Mouse (Mus musculus) E14TG2a.4 (cell line): Measurements from ENCODE around the gene Tlk2.

ENCODE experiments used
- H3K27me3 ChIP-seq: 2 replicates; pipeline ENCODE4 v1.6.1; 2014; ENCODE audit warnings: low read length, control low read depth; ENCODE audit not compliant: insufficient read depth
- H3K36me3 ChIP-seq: 2 replicates; pipeline ENCODE4 v1.6.1; 2014; ENCODE audit warnings: low read length, control low read depth; ENCODE audit not compliant: insufficient read depth
- H3K4me1 ChIP-seq: replicated peaks from 2 replicates; pipeline ENCODE4 v1.6.1; 2014; ENCODE audit warnings: low read depth, low read length, control low read depth
- H3K4me3 ChIP-seq: replicated peaks from 2 replicates; pipeline ENCODE4 v1.5.1; 2014; ENCODE audit warnings: mild to moderate bottlenecking, low read length
- H3K9me3 ChIP-seq: 2 replicates; pipeline ENCODE4 v1.6.1; 2014; ENCODE audit warnings: low read length, control low read depth
- CTCF ChIP-seq: conservative IDR thresholded peaks from 2 replicates; pipeline ENCODE4 v1.5.1; 2014; ENCODE audit warnings: low read length
- NANOG ChIP-seq: IDR thresholded peaks from 2 replicates; pipeline ENCODE4 v1.6.1; 2014; ENCODE audit warnings: borderline replicate concordance, low read length, mixed read lengths
- POU5F1 ChIP-seq: IDR thresholded peaks from 2 replicates; pipeline ENCODE4 v1.6.1; 2014; ENCODE audit warnings: low read length, borderline replicate concordance

The Tlk2 gene

DNA sequence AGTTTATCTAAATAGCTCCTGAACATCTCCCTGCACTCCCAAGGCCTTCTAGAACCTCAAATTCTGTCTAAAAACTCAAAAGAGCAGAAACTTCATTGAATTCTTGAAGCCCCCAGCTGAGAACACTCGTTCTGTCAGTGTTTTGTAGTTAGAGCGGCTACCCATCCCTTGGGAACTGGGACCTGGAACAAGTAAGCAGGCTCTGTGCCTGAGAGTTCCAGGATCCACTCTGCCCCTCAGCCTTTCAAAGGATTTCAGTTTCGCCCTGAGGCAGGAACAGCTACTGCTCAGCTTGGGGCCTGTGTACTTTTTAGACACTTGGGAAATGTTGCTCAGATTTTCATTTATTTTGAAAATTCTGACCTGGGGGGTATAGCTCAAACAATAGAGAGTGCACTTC is 32.0 kb upstream of the Tlk2 start, which contains the start of gene Gm10842:
Gene Gm10842 (plus strand): TSS at position 301 of the 400 bp plus-strand sequence.
- no peak within 1 kb of the TSS for H3K4me3 ChIP-seq
- peaks cover 8% of the 10 kb centered on the region for H3K36me3 ChIP-seq
- H3K9me3 ChIP-seq, result no peaks in the 10 kb centered on the region
- H3K27me3 ChIP-seq, result no peaks in the 10 kb centered on the region
- peaks cover 26% of the 10 kb centered on the region for H3K4me1 ChIP-seq
- no peak for TF ChIP-seq POU5F1
- no peak for TF ChIP-seq CTCF
- TF ChIP-seq NANOG, result no peak

DNA sequence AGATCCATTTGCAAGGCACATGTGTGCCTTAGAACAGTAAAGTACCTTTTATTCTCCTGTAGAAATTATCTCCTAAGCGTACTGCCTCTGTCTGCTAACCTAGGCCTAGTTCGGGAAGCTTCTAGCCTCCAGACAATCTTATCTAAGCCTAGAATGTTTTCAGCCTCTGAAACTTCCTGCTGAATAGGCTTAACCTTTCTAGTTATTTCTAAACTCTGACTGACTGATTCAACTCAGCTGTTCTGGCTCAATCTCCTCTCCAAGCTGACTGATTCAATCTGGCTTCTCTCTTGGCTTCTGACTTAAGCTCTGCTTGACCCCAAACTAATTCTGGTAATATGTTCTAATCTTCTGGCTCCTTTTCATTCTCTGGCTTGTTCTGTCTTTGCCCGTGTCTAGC is 29.3 kb upstream of the Tlk2 start:
- Histone ChIP-seq H3K4me3 (no peak overlapping the region), H3K36me3 (no peaks in the 10 kb centered on the region), H3K27me3 (no peaks in the 10 kb centered on the region), H3K9me3 (no peaks in the 10 kb centered on the region), H3K4me1 (peaks cover 47% of the 10 kb centered on the region)
- TF ChIP-seq NANOG (no peak), POU5F1 (no peak), CTCF (no peak)

DNA sequence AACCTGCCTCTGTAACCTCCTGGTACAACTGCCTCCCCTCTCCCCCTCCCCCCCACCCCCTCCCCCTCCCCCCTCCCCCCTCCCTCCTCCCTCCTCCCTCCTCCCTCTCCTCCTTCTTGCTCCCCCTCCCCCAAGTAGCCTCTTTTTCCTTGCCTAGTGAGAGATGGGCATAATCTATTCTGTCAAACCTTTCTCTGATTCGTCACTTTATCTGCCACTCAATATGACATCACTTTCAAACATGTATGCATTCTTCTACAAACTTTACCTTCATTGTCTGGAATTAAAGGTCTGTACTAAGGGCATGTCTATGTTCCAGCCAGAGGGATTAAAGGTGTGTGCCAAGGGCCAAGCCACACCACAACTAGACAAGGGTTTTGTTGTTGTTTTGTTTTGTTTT is 28.8 kb upstream of the Tlk2 start:
- no peaks in the 10 kb centered on the region for H3K36me3 ChIP-seq
- no peaks in the 10 kb centered on the region for H3K9me3 ChIP-seq
- H3K4me3 ChIP-seq, result no peak overlapping the region
- H3K27me3 ChIP-seq, result 0 out of 2 replicates have a peak, but pooled peaks cover 3% of the 10 kb centered on the region
- TF ChIP-seq CTCF (no peak), POU5F1 (no peak)
- peaks cover 50% of the 10 kb centered on the region for H3K4me1 ChIP-seq

DNA sequence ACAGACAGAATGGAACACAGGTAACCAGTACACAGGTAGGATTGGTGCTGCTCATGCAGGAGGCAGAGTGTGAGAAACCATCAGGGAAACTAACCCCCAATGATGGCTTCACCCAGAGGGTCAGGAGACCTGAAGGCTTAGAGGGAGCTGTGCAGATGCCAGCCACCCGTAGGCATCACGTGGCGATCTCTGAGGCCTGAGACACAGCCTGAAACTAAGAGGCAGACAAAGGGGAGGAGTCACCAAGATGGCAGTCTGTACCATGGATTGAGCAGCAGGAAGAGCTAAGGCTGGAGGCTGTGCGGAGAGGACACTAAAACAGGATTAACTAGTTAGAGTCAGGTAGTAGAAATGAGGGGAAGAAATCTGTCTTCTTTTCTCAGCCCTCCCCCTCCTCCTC is 27.9 kb upstream of the Tlk2 start:
- 0 out of 2 replicates have a peak, but pooled peaks cover 3% of the 10 kb centered on the region for H3K27me3 ChIP-seq
- TF ChIP-seq POU5F1 (no peak), CTCF (no peak), NANOG (no peak)
- H3K9me3 ChIP-seq, result no peaks in the 10 kb centered on the region

DNA sequence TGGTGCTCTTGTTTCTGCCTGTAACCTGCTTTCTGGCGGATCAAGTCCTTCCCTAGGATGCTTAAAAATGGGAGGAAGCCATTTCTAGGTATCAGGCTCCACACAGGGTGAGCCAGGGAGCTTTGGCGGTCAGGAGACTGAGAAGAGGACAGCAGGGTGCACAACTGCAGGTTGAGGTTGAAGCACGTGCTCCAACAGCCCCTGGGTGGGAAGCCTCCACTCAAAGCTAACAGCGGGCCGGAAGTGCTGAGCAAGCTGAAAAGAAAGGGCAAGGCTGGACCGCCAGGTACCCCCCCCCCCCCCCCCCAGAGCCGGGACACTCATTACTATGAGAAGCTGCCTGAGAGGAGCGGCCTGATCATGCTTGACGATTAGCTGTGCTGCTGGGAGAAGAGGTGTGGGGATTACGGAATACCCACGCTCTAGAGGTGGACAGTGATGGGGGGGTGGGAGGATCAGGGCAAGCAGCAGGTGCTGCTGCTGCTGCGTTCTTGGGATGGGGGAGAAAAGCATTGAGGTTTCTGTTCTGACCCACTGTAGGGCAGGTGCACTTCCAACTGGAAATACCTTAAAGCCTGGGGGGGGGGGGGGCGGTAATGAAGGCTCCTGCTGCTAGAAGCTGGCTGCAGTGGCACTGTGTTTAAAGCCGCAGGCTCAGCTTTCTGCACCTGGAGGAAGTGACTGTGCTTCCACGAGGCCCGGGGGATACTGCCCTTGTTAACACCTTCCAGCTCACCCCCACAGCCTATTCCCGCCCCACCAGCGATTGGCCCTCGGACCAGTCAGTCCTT is 27.2 kb upstream of the Tlk2 start:
- Histone ChIP-seq H3K27me3 (0 out of 2 replicates have a peak, but pooled peaks cover 3% of the 10 kb centered on the region), H3K4me1 (peaks cover 66% of the 10 kb centered on the region), H3K4me3 (peak overlapping the region; percentile 3; the same call in 1 of the 2 replicates), H3K9me3 (no peaks in the 10 kb centered on the region), H3K36me3 (no peaks in the 10 kb centered on the region)
- TF ChIP-seq POU5F1 (no peak), CTCF (no peak)

More for the DNA sequence above, 27.9 kb upstream of the Tlk2 start:
- no peaks in the 10 kb centered on the region for H3K36me3 ChIP-seq
- H3K4me3 ChIP-seq, result 0 out of 2 replicates have a peak overlapping the region, but pooled peaks have one; percentile 3
- peaks cover 58% of the 10 kb centered on the region for H3K4me1 ChIP-seq

DNA sequence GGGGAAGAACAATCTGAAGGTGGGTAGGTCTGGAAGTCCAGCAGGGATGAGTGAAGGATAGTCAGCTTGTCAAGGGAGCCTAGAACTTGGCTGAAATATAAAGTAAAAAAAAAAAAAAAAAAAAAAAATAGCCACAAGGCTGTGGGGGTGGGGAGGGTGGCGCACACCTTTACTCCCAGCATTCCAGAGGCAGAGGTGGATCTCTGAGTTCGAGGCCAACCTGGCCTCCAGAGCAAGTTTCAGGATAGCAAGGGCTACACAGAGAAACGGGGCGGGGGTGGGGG is 26.6 kb upstream of the Tlk2 start:
- Histone ChIP-seq H3K9me3 (no peaks in the 10 kb centered on the region), H3K36me3 (no peaks in the 10 kb centered on the region), H3K4me3 (0 out of 2 replicates have a peak overlapping the region, but pooled peaks have one; percentile 3), H3K27me3 (0 out of 2 replicates have a peak, but pooled peaks cover 3% of the 10 kb centered on the region), H3K4me1 (peaks cover 71% of the 10 kb centered on the region)
- TF ChIP-seq NANOG (no peak), POU5F1 (no peak), CTCF (no peak)

DNA sequence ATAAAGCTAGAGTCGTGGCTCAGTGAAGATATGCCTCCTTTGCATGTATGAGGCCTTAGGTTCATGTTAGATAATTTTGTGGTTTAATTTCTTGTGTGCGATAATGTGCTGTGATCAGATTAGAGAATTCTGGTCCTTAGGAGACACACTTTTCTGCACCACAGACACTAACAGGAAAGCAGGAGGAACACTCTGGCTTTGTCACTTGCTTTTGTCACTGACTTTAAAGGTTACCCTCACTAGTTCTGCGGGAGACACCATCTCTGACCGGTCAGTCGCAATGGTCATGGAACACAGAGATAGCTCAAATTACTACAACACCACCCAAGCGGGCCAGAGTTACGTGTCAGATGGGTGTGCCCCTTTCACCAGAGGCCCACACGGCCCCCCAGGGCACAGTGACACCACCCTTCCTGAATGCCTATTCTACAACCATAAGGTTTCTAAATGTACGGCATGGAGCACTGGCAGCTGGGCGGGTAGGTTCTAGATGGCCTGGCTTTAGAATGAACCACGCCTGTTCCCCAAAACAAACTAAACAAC is 26.2 kb upstream of the Tlk2 start:
- peaks cover 76% of the 10 kb centered on the region for H3K4me1 ChIP-seq
- no peaks in the 10 kb centered on the region for H3K9me3 ChIP-seq
- H3K27me3 ChIP-seq, result 0 out of 2 replicates have a peak, but pooled peaks cover 3% of the 10 kb centered on the region
- peak overlapping the region; percentile 26; the same call in 1 of the 2 replicates for H3K4me3 ChIP-seq
- TF ChIP-seq NANOG (no peak), CTCF (no peak), POU5F1 (no peak)
- no peaks in the 10 kb centered on the region for H3K36me3 ChIP-seq

DNA sequence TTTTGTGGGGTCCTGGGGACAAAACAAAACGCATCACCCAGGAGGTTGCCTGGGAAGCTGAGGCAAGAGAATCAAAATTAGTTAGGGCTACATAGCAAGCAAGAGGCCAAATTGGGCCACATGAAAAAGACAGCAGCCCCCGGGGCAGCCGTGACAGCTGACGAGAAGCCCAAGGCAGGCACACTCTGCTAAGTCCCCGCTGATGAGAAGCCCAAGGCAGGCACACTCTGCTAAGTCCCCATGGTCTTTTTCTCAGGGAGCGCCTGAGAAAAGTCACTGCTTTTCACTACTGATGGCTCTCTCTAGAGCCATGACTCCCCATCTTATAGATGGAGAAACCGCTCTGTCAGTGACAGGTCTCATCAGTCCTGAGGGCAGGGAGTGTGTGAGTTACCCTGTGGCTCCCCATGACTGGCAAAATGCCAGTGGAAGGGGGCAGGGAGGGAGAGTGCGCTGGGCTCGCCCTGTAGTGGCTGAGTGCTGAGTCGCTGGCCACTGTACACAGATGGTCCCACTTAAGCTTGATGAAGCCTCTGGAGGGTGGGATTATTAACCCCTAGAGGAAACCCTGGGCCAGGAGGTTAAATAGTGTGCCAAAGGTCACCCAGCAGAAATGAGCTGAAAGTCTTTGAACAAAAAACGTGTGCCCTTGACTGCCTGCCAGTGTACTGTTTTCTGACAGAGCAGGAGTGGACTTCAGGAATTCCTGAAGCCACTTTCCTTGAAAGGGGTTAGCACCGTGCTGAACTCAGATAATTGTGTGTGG is 25.4 kb upstream of the Tlk2 start:
- 0 out of 2 replicates have a peak, but pooled peaks cover 3% of the 10 kb centered on the region for H3K27me3 ChIP-seq
- peaks cover 84% of the 10 kb centered on the region for H3K4me1 ChIP-seq
- no peaks in the 10 kb centered on the region for H3K9me3 ChIP-seq
- no peaks in the 10 kb centered on the region for H3K36me3 ChIP-seq
- no peak for TF ChIP-seq POU5F1
- TF ChIP-seq CTCF, result no peak
- no peak for TF ChIP-seq NANOG
- H3K4me3 ChIP-seq, result no peak overlapping the region; the same call in 1 of the 2 replicates
